In the genomic region with DNA sequence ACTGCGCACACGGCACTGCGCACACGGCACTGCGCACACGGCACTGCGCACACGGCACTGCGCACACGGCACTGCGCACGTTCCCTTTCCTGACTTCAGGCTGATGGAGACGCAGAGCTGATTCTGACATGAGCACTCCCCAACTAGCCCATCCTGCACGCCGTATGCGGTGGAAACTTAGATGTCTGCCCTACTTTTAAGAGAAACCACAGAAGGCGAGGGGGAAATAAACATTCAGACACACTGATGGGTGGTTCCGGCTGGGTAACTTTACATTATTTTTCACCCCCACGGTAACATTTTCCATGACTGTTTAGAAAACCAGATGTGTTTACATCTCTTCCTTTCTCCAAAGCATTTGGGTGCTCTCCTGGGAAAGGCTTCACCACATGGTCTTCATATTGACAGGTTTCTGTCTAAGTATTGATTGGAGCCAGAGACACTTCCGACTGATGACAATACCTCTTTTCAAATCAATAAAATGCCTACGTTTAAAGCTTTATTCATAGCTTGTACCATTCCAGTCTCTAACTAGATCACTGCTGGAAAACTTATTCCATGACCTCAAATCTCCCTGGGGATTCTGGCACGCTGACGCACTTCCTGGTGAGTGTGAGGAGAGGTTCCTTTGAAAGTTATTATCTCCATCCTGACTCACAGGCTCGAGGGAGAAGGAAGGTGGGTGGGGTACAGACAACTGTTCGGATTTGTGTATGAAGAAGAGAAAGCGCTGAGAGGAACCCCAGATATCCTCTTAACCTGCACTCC, we compare ENCODE assay signal across 13 mouse cellular contexts.
DNase-seq lines count a peak whose midpoint lies in the region; ATAC-seq and TF ChIP-seq lines count a peak whose summit lies in the region.
"Had no signal": no experiment of that assay in that cellular context is flagged by ENCODE, and none has a peak within 500 bp of the region (broad histone marks: within the 10 kb centered on the region; RNA-seq: fewer than 3 reads in every experiment).

No protein-coding gene starts in this region.

- peaks cover 3% of the 10 kb centered on the region; the same call in 1 of the 2 replicates for H3K4me1 ChIP-seq in lung, adult 2 months (ENCODE audit: control insufficient read depth, insufficient read depth, low read length)
- peaks cover 6% of the 10 kb centered on the region for H3K4me1 ChIP-seq in embryonic facial prominence, embryonic 15.5 days
- H3K4me1 ChIP-seq in intestine, embryonic 15.5 days (replicated peaks), result 0 out of 2 replicates have a peak, but pooled peaks cover 8% of the 10 kb centered on the region

- 75% methylated on average over 26 of the region's 26 CpGs for WGBS in lung, adult 2 months
- 63% methylated on average over 26 of the region's 26 CpGs for WGBS in embryonic facial prominence, embryonic 15.5 days
- WGBS in intestine, embryonic 15.5 days, result 56% methylated on average over 26 of the region's 26 CpGs

- H3K36me3 ChIP-seq in embryonic facial prominence, embryonic 15.5 days, result no peaks in the 10 kb centered on the region
- H3K36me3 ChIP-seq in intestine, embryonic 15.5 days, result no peaks in the 10 kb centered on the region

- peak overlapping the region; percentile 83 for H3K27ac ChIP-seq in gastrocnemius, adult 2 months
- no peak overlapping the region for H3K27ac ChIP-seq in embryonic facial prominence, embryonic 15.5 days (replicated peaks)
- no peak overlapping the region for H3K27ac ChIP-seq in intestine, embryonic 15.5 days
- H3K27ac ChIP-seq: forebrain, embryonic 13.5 days; liver, embryonic 14.5 days; midbrain, embryonic 10.5 days had no signal

- no peak overlapping the region for H3K4me2 ChIP-seq in embryonic facial prominence, embryonic 15.5 days (replicated peaks)
- H3K4me2 ChIP-seq in intestine, embryonic 15.5 days (replicated peaks), result no peak overlapping the region
- H3K4me2 ChIP-seq: forebrain, embryonic 13.5 days had no signal

- no peak overlapping the region for H3K9ac ChIP-seq in embryonic facial prominence, embryonic 15.5 days
- no peak overlapping the region for H3K9ac ChIP-seq in intestine, embryonic 15.5 days
- H3K9ac ChIP-seq: forebrain, embryonic 13.5 days; liver, embryonic 14.5 days had no signal

- TF ChIP-seq POLR2A in lung, adult 2 months (IDR thresholded peaks at IDR 0.05; ENCODE audit: borderline replicate concordance, extremely low read depth, low read depth, low read length), result no peak

- peak; percentile 67 for DNase-seq in gastrocnemius, adult 2 months
- no peak for DNase-seq in gastrocnemius, postnatal 10 days
- DNase-seq in lung, postnatal 36 days, result peak; percentile 34
- no peak for DNase-seq in lung, adult 2 months
- peak; percentile 80 for DNase-seq in skeletal muscle tissue, adult 2 months (ENCODE audit: low read depth, low spot score)
- DNase-seq: adrenal gland, postnatal 10 days had no signal

- H3K27me3 ChIP-seq in embryonic facial prominence, embryonic 15.5 days, result no peaks in the 10 kb centered on the region
- H3K27me3 ChIP-seq in intestine, embryonic 15.5 days (replicated peaks), result no peaks in the 10 kb centered on the region
- H3K27me3 ChIP-seq: forebrain, embryonic 13.5 days had no signal

- intact Hi-C loops in gastrocnemius, adult 2 months (cut with DNase I), result no loop called here

- H3K4me3 ChIP-seq in gastrocnemius, adult 2 months, result peak overlapping the region; percentile 47
- H3K4me3 ChIP-seq in lung, adult 2 months (replicated peaks; ENCODE audit: extremely low read depth, low read depth, low read length), result no peak overlapping the region
- H3K4me3 ChIP-seq in embryonic facial prominence, embryonic 15.5 days (replicated peaks), result no peak overlapping the region
- no peak overlapping the region for H3K4me3 ChIP-seq in intestine, embryonic 15.5 days (replicated peaks)
- H3K4me3 ChIP-seq: forebrain, embryonic 13.5 days; midbrain, embryonic 10.5 days had no signal

- ATAC-seq in embryonic facial prominence, embryonic 15.5 days (ENCODE audit: insufficient number of reproducible peaks, low FRiP score, low TSS enrichment, low read depth), result peak; percentile 34
- no peak for ATAC-seq in activated CD4-positive, CD25-positive, alpha-beta regulatory T cell, adult 4 months
- no peak for ATAC-seq in intestine, embryonic 15.5 days
- ATAC-seq: forebrain, embryonic 13.5 days; hindbrain, embryonic 16.5 days had no signal

- H3K9me3 ChIP-seq in embryonic facial prominence, embryonic 15.5 days (replicated peaks), result no peaks in the 10 kb centered on the region
- no peaks in the 10 kb centered on the region for H3K9me3 ChIP-seq in intestine, embryonic 15.5 days
- H3K9me3 ChIP-seq: forebrain, embryonic 13.5 days; midbrain, embryonic 10.5 days had no signal

- TF ChIP-seq CTCF in gastrocnemius, adult 2 months (IDR thresholded peaks at IDR 0.05), result no peak
- TF ChIP-seq CTCF in lung, adult 2 months (IDR thresholded peaks at IDR 0.05; ENCODE audit: insufficient read depth, low read length), result no peak

Comparison
In these comparisons a context has a peak if more than half of its experiments do, and no peak if none do; other contexts are left out.
1. DNase-seq: peak in gastrocnemius, adult 2 months (single experiment), lung, postnatal 36 days (single experiment) and skeletal muscle tissue, adult 2 months (single experiment); none in gastrocnemius, postnatal 10 days (single experiment) and lung, adult 2 months (single experiment).